Mouse (Mus musculus) myocyte (in vitro differentiated cells): ENCODE results near the gene Gng7. TPM values are rescaled to one million over a fixed set of nuclear protein-coding genes. Genes with fewer than 3 reads are reported as not detected.

Experiments
- H3K27me3 ChIP-seq: one replicate; pipeline ENCODE4 v1.6.1; 2011; ENCODE audit not compliant: control insufficient read depth, insufficient read depth, insufficient read length
- H3K36me3 ChIP-seq: one replicate; pipeline ENCODE4 v1.6.1; 2011; ENCODE audit not compliant: control insufficient read depth, insufficient read depth
- H3K4me2 ChIP-seq: one replicate; pipeline ENCODE4 v1.6.1; 2011; ENCODE audit warnings: low read depth, control low read depth
- H3K4me3 ChIP-seq: one replicate; pipeline ENCODE4 v1.5.1; 2011; ENCODE audit warnings: mild to moderate bottlenecking, control low read depth, moderate library complexity
- H3K79me2 ChIP-seq: one replicate; pipeline ENCODE4 v1.6.1; 2011; ENCODE audit not compliant: control insufficient read depth, insufficient read depth
- H3ac ChIP-seq: one replicate; pipeline ENCODE4 v1.6.1; 2011; ENCODE audit not compliant: control insufficient read depth, insufficient read length
- CEBPB ChIP-seq: IDR thresholded peaks from 2 replicates; pipeline ENCODE4 v1.6.1; 2011; ENCODE audit warnings: mild to moderate bottlenecking, moderate library complexity; ENCODE audit not compliant: poor library complexity, insufficient read depth, severe bottlenecking
- E2F4 ChIP-seq: IDR thresholded peaks from one replicate; pipeline ENCODE4 v1.6.1; 2011; ENCODE audit warnings: mild to moderate bottlenecking, control low read depth, moderate library complexity; ENCODE audit not compliant: insufficient read depth
- MAX ChIP-seq: IDR thresholded peaks from one replicate; pipeline ENCODE4 v1.6.1; 2011; ENCODE audit warnings: low read depth, mild to moderate bottlenecking, control low read depth
- MYOD1 ChIP-seq, 3 experiments: IDR thresholded peaks; one replicate each; pipeline ENCODE4 v1.6.1; 2011; ENCODE audit warnings: control low read depth in 2 of 3, low read depth in 2 of 3, mild to moderate bottlenecking in 2 of 3, moderate library complexity in 1 of 3; ENCODE audit not compliant: insufficient read length in 2 of 3, control insufficient read depth in 1 of 3
- MYOG ChIP-seq, 3 experiments: IDR thresholded peaks; one replicate each; pipeline ENCODE4 v1.6.1; 2011; ENCODE audit warnings: control low read depth in 2 of 3, low read depth in 2 of 3, mild to moderate bottlenecking in 2 of 3; ENCODE audit not compliant: insufficient read length in 2 of 3, control insufficient read depth in 1 of 3, insufficient read depth in 1 of 3
- POLR2A ChIP-seq: IDR thresholded peaks from one replicate; pipeline ENCODE4 v1.6.1; 2011; ENCODE audit warnings: low read depth, mild to moderate bottlenecking, control low read depth, moderate library complexity; ENCODE audit not compliant: insufficient read length
- POLR2AphosphoS2 ChIP-seq: IDR thresholded peaks from one replicate; pipeline ENCODE4 v1.6.1; 2011; ENCODE audit warnings: low read depth, control low read depth; ENCODE audit not compliant: insufficient read length
- REST ChIP-seq: IDR thresholded peaks from one replicate; pipeline ENCODE4 v1.6.1; 2011; ENCODE audit warnings: mild to moderate bottlenecking, control low read depth, moderate library complexity; ENCODE audit not compliant: insufficient read depth, insufficient read length
- SRF ChIP-seq: IDR thresholded peaks from one replicate; pipeline ENCODE4 v1.6.1; 2011; ENCODE audit warnings: low read depth; ENCODE audit not compliant: control insufficient read depth, insufficient read length
- TCF12 ChIP-seq: IDR thresholded peaks from one replicate; pipeline ENCODE4 v1.6.1; 2011; ENCODE audit warnings: mild to moderate bottlenecking, control low read depth; ENCODE audit not compliant: poor library complexity, insufficient read depth, severe bottlenecking
- TCF3 ChIP-seq: IDR thresholded peaks from one replicate; pipeline ENCODE4 v1.6.1; 2011; ENCODE audit warnings: low read depth, control low read depth; ENCODE audit not compliant: insufficient read length
- USF1 ChIP-seq: IDR thresholded peaks from one replicate; pipeline ENCODE4 v1.6.1; 2011; ENCODE audit warnings: low read depth, mild to moderate bottlenecking, control low read depth, moderate library complexity
- polyA plus RNA-seq: library from polyadenylated mRNA; unstranded; fragments of >200 nt; fragmentation: generic; extraction: Trizol; gene quantifications from one replicate; pipeline ENCODE4 v1.2.1, GENCODE M21; 2012; ENCODE audit warnings: missing spikeins

The Gng7 gene
- polyA plus RNA-seq, 1 experiment, result 0.47 TPM

DNA sequence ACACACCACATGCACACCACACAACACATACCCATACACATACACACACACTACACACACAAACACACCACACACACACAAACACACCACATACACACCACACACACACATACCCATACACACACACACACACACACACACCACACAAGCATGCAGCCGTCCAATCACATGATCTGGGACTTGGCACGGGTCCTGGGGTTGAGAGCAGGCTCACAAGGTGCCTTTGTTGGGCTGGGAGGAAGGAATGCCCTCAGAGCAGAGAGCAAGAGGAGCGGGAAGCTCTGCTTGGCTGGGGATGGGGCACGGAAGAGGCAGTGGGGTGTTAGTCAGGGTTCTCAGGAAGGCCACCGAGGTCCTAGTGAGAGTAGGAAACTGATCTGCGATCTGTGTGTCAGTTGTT, 3.9 kb downstream of the Gng7 start:
- Histone ChIP-seq H3K4me2 (no peak overlapping the region), H3ac (no peak overlapping the region), H3K79me2 (no peaks in the 10 kb centered on the region), H3K27me3 (peaks cover 15% of the 10 kb centered on the region), H3K36me3 (no peaks in the 10 kb centered on the region), H3K4me3 (no peak overlapping the region)
- no peak for TF ChIP-seq USF1
- no peak for TF ChIP-seq POLR2AphosphoS2
- no peak for TF ChIP-seq POLR2A
- no peak for TF ChIP-seq TCF12
- TF ChIP-seq E2F4, result no peak
- no peak for TF ChIP-seq TCF3
- TF ChIP-seq MYOD1 (IDR thresholded peaks at IDR 0.05; ENCODE audit: control insufficient read depth in 1 of 3, insufficient read length in 2 of 3, low read depth in 2 of 3), result no peak
- TF ChIP-seq CEBPB, result no peak

DNA sequence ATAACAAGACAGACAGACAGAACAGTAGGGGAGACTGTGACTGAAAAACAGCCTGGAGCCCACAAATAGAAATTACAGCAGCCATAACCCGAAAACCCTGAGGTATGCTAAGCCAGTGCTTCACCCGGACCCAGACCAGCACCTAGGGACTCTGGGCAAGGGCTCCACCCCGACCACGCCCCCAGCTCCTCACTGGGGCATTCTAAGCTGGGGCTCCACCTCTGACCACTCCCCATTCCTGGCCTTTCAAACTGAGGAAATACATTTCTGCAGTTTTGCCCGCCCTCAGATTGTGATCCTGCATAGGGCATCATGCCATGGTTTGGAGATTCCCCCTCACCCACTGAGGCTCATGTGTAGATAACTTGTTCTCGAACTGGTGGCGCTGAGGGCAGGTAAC, 7.5 kb downstream of the Gng7 start:
- Histone ChIP-seq H3K4me2 (peak overlapping the region; percentile 27), H3K79me2 (no peaks in the 10 kb centered on the region), H3K36me3 (no peaks in the 10 kb centered on the region), H3K27me3 (peaks cover 22% of the 10 kb centered on the region), H3K4me3 (no peak overlapping the region), H3ac (no peak overlapping the region)
- TF ChIP-seq E2F4 (no peak), MYOD1 (IDR thresholded peaks at IDR 0.05; ENCODE audit: control insufficient read depth in 1 of 3, insufficient read length in 2 of 3, low read depth in 2 of 3) (no peak), MYOG (IDR thresholded peaks at IDR 0.05; ENCODE audit: control insufficient read depth in 1 of 3, insufficient read depth in 1 of 3, insufficient read length in 2 of 3, low read depth in 2 of 3) (no peak)

DNA sequence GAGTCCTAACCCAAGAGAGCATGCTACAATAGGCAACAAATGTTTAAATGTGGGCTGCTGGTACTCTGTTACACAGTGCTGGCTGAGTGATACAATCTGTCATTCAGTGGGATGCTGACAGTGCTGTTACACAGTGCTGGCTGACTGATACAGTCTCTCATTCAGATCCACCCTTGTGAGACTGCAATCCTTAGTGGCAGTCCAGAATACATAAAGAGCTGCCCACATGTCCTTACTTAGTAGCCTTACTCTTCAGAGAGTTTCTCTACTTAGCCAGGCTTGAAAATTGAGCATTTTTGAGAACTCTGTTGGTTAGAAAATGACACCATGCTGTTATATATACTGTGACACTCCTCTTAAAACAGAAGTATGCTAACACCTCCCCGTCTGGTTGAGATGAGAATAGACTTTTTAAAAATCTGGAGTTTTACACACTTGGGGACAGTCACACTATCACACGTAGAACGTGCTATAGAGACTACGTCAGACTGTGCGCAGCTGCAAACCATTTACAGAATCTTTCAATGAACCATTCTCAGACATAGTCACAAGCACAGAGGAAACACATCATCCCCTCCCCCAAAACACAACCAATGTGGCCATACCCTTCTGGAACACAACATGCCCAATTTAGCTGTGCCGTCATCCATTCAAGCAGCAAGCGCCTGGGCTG, 8.6 kb downstream of the Gng7 start:
- Histone ChIP-seq H3K4me3 (no peak overlapping the region), H3K79me2 (no peaks in the 10 kb centered on the region), H3K27me3 (peaks cover 33% of the 10 kb centered on the region), H3K36me3 (no peaks in the 10 kb centered on the region), H3ac (no peak overlapping the region), H3K4me2 (no peak overlapping the region)
- no peak for TF ChIP-seq REST

DNA sequence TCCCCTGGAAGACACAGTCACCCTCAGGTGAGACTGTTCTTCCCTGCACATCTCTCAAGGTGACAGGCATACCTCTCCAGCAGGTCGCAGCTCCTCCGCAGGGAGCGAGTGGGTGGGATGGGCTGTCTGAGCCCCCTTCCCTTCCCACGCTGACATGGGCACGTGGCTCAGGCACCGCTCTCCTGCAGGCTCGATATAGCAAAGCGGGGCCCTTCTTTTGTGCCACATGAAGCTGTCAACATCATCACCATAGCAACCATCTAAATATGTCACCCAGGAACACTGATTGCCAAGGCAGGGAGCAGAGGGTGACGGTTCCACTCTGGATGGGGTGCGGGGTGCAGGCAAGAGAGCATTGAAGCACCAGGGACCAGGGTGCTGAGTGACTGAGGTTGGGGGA, 13.6 kb downstream of the Gng7 start:
- Histone ChIP-seq H3K36me3 (no peaks in the 10 kb centered on the region), H3ac (no peak overlapping the region), H3K4me3 (no peak overlapping the region), H3K27me3 (peaks cover 28% of the 10 kb centered on the region), H3K4me2 (no peak overlapping the region), H3K79me2 (no peaks in the 10 kb centered on the region)
- TF ChIP-seq TCF3, result no peak

DNA sequence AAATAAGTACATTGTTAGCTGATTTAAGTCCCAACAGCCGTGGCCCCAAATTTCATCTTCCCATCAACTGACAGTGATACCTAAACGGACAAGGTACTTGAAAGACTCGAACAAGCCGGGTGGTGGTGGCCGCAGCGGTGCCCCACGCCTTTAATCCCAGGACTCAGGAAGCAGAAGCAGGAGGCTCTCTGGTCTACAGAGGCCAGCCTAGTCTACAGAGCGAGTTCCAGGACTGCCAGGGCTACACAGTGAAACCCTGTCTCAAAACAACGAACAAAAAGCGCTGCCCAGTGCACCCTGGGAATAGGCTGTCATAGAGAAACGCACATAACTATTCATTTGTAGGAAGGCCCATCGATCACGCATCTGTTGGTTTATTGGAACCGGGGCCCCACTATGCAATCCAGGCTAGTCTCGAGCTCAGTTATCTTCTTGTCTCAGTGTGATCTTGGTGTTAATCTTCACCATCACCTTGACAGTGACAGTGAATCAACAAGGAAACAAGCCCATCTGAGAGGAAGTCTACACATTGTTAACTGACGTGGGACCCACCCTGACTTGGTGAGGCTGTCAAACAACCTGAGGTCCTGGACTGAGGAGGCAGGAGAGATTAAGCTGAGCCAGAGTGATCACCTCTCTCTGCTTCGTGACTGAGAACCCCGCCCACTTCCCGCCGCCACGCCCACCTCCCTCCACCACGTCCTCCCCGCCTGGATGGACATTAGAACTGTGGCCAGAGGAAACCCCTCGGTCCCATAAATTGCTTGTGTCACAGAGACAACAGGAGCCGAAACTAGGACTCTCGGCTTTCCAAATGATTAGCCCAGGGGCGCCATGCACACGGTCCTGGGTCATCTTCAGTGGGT, 14.3 kb downstream of the Gng7 start:
- H3K27me3 ChIP-seq, result peaks cover 28% of the 10 kb centered on the region
- H3K79me2 ChIP-seq, result no peaks in the 10 kb centered on the region
- no peak overlapping the region for H3K4me3 ChIP-seq
- H3ac ChIP-seq, result no peak overlapping the region
- H3K36me3 ChIP-seq, result no peaks in the 10 kb centered on the region
- TF ChIP-seq REST (no peak), POLR2AphosphoS2 (no peak), TCF3 (no peak), SRF (no peak), MAX (no peak), USF1 (no peak), CEBPB (no peak)
- H3K4me2 ChIP-seq, result peak overlapping the region; percentile 8
